Mouse (Mus musculus) cerebellum, postnatal 4 days (tissue): Measurements from ENCODE around the gene Trpc4ap.
"Not testable (repeated sequence)": the region's sequence is repeated elsewhere in the genome, so short reads cannot be mapped to it uniquely, and the experiment has no call there.

Experiments used
- DNase-seq, 2 experiments: peaks; one replicate each; pipeline ENCODE4 v3.0.0; 2022; ENCODE audit warnings: low spot score in 2 of 2, mixed read lengths in 1 of 2

Trpc4ap gene

DNA sequence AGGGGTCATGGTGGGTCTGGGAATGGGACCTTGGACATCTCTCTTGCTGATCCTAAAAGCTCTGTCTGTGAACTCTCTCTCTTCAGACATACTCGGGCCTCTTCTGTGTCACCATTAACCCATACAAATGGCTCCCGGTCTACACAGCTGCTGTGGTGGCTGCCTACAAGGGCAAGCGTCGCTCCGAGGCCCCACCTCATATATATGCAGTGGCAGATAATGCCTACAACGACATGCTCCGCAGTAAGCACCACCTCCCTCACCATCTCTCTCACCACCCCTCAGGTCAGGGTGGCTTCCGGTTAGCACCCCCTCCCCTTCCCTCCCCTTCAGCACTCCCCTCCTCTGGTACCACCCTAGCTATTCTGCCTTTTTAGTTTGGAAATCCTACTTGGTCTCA is 78.2 kb downstream of the Trpc4ap start:
- DNase-seq, result no peak

DNA sequence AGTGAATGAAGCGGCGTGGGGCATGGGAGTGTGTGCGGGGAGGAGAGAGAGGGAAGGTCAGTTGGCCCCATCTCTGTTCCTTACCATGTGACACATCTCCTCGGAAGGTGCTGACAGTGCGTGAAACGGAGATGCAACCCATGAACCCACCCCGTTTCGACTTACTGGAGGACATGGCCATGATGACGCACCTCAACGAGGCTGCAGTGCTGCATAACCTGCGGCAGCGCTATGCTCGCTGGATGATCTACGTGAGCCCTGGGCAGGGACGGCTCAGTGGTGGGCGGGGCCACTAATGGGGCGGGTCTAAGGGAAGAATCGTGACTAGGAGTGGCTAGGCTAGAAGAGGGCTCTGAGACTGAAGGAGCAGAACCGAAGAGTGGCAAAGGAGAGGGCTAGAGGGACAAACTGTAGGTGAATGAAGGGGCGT is 78.8 kb downstream of the Trpc4ap start:
- DNase-seq, result no peak

DNA sequence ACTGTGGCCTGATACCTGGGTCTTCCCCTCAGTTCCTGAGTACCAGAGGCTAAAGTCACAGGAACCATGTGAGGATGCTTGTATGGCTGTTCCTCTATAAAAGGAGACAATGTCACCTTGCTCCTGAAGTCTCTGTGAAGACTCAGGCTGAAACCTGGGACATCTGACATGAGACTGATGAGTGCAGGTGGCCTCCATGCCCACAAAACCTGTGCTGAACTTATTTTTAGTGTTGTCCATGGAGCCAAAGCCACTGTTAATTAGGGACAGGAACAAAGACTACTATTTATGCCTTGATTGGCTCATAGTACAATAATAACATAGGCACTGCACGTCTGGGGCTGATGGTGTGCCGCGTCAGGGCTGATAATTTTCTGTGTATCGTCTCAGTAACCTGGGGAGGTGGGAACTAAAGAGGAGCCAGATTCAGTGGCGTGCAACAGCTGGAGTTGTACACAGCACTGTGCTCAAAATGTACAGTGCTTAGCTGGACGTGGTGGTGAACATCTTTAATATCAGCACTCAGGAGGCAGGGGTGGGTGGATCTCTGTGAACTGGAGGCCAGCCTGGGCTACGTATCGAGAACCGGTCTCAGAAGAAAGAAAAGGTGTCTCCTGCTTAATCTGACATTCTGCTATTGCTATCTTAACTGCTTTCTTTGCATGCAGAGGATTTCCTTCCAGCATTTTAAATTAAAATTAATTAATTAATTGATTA is 80.2 kb downstream of the Trpc4ap start:
- DNase-seq, result no peak

DNA sequence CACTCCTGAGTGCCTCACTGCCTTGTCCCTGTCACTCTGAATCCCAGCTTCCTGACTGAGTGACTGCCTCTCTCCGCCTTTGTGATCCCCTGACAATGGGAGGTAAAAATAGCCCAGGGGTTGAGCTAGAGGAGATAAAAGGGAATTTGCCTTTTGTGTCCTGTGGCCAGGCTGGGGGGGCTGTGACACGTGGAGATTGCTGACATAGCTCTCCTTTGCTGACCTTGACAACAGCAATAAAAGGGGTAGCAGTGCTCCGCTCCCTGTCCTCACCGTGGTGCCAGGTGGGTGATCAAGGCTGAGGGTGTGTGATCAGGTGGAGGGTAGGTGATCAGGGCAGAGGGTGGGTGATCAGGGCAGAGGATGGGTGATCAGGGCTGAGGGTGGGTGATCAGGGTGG is 81.2 kb downstream of the Trpc4ap start, which contains the start of gene Myh7b:
TSS of gene Myh7b (plus strand) at position 235 of the 400 bp plus-strand sequence.
- no peak for DNase-seq

DNA sequence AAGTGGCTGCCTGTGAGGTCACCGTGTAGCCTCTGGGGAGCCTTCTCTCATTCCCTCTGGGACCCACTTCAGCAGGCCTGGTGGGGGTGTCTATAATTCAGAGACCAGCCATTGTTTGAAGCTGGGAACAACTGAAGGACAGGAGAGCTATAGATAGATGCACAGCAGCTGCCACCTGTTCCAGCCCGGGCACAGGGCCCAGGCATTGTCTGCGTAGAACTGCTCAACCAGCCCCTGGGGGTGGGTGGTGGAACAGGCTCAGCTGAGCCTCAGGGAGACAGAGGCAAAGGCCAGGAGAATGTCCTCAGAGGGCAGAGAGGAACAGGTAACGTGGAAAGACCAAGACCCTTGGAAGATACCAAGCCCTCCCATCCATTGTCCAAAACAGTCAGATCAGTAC is 85.8 kb downstream of the Trpc4ap start:
- DNase-seq, result no peak

DNA sequence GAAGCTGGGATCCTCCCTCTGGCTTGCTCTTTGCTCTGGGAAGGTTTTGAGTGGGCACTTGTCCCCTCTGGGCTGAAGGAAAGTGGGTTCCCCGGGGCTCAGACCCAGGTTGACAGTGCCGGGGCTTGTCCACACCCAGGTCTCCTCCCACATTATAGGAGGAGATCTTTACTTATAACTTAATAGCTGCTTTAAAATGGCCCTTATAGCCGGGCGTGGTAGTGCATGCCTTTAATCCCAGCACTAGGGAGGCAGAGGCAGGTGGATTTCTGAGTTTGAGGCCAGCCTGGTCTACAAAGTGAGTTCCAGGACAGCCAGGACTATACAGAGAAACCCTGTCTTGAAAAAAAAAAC is 87.0 kb downstream of the Trpc4ap start:
- DNase-seq, result not testable (repeated sequence)

DNA sequence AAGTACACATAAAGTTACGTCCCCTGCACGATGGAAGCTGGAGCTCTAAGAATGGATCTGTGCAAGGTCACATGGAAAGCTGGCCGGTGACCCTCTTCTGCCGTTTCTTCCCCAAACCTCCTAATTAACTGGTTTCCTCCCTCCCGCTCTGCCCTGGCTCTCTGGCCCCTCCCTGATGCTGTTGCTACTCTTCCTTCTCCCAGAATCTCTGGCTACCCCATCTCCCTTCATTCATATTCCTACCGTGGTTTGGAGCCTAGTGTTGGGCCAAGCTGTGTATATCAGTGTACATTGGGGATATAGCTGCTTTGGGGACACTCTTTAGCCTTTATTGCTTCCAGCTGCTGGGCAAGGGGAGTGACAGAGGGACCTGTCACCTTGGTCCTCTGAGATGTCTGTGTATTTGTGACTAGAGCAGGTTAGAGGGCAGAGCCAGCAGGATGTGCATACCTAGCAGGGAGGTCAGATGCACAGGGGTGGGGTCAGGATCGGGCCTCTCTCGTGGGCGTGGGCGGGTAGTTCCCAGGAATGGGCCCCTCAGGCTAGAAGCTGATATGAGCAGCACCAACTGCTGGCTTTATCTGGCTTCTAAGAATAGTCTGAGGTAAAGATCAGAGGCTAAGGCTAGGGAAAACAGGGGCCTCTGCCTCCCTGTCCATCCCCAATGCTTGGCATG is 87.5 kb downstream of the Trpc4ap start:
- DNase-seq, result no peak

DNA sequence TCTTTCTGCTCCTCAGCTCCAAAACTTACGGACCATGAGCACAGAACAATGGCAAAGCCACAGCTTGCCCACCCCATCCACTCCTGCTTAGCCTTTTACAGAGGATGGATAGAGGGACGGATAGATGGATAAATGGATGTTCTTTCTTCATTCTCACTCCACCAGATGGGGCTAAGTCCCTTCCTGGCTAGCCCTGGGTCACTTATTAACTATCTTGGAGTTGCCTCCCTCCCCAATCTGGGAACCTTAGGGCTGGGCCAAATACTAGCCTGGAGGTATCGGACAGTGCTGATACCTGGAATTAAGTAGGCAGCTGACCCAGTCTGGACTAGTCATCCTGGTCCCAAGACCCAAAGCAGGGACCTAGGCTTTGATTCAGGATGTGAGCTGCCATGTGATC is 88.5 kb downstream of the Trpc4ap start:
- no peak for DNase-seq

DNA sequence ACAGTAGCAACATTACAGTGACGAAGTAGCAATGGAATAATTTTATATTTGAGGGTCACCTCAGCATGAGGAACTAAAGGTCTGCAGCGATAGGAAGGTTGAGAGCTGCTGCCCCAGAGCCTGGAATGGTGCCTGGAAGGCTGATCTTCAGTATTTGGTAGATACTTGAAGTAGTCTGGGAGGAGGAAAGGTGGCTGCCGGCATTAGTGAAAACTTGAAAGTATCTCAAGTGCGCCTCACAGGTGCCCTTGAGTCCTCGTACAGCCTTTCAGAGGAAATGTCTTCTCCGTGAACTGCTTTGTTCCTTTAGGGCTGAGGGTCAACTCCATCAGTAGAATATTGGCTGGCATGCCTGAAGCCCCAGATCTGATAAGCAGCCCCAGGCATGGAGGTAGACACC is 96.7 kb downstream of the Trpc4ap start:
- no peak for DNase-seq

DNA sequence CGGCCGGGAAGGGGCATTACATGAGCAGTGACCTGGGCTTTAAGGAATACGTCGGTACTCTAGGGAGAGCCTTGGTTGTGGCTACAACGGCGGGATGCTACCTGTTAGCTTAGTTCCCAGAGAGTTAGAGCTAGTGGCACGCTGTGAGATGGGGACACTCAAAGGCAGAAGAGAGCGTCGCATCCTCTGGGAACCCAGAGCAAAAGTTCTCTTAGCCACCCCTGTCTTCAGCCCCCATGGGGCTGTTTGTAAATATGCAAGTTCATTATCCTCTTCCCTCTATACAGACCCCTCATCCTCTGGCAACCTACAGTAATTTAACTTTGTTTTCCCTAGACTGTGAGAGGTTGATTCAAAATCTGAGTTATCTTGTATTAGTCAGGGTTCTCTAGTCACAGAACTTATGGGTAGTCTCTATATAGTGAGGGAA is 99.3 kb downstream of the Trpc4ap start:
- no peak for DNase-seq

DNA sequence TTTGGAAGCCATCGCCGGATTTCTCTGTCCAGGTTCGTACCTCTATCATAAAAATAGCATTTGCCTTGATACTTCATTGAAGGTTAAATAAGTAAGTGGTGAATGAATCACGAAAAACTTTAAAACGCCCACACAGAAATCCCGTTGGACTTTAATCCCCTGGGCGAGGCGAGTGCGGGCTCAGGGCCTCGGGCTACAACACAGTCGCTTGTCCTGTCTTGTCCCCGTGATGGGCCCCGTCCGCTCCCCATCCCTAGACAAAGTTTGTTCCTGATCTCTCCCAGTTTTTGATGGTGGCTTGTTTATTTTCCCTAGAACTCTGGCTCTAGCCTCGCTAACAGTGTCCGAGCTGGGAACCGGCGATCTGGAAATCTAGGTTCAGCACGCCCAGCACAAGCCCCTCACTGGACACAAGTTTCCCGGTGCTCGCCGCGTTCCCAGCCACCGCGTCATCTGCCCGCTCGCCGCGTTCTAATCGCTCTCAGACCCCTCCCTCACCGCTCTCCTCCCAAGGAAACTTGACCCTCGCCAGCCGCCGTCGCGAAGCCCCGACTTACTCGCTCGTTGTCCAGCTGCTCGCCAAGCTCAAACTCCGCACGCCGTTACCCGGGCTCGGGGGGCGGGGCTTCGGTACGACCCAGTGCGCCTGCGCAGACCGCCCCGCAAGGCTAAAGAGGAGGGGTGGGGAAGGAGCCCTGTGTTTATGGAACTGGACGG is 99.9 kb downstream of the Trpc4ap start, which contains the start of gene Gss:
TSS of gene Gss (minus strand) at position 674 of the 717 bp plus-strand sequence.
- DNase-seq, result peak; percentile 100

DNA sequence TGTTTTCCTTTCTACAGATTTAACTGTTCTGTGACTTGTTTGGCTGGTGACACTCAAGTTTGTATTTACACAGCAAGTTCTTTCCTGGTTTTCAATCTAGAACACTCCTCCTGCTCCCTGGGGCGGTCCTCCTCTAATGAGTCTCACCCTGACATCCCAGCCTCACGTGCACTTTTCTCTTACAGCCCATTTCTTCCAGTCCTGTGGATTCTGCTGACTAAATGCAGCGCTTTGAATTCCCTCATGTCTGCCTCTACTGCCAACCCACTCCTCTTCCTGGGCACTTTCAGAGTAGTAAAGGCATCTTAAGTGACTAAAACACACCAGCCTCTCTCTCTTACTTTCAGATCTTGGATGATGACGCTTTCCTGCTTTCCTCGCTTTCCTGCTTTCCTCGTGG is 100.5 kb downstream of the Trpc4ap start:
- no peak for DNase-seq

DNA sequence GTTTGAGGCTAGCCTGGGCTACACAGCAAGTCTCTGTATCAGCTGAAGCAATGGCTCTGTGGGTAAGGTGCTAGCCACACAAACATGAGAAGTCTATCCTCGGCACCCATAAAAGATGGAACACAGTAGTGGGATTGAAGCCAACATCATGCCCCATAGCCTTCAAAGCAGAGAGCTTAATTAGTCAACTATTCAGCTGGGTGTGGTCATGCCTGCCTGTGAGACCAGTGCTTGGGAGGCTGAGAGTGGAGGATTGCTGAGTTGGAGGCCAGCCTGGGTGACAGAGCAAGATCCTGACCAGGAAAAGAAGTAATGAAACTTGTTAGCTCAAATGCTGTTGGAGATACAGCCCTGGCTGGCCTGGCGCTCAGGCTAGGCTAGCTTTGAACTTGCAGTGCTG is 101.3 kb downstream of the Trpc4ap start:
- no peak for DNase-seq

DNA sequence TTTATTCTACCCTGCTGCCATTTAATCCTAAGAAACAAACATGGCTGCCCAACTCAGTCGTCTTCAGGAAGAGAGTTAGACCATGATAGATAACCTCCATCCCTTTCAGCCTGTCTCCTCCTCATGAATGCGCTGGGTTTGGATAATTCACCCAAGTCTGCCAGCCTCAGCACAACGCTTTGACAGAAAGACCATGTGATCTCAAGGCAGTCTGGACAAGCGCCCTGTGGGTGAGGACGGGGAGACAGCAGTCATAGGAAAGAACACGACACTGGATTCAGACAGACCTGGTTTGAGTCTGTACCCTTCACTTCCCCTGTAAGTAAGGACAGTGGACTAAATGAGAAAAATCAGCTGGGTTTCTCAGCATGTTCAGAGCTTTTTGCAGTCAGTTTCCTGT is 102.7 kb downstream of the Trpc4ap start:
- no peak for DNase-seq

DNA sequence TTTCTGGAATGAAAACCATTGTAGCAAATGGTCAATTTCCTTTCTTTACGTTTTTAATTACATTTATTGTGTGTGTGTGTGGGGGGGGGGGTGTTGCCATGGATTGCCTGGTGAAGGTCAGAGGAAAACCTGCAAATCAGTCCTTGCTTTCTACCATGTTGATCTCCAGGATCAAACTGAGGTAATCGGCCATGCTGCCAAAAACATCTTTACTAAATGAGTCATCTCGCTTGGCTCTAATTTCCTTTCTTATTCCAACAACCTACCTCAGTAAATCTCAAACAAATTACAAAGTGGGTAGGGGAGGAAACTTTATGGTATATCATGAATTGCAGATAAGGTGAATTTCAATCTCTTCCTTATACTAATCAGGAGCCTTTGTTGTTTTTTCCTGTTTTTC is 104.0 kb downstream of the Trpc4ap start:
- DNase-seq, result no peak

DNA sequence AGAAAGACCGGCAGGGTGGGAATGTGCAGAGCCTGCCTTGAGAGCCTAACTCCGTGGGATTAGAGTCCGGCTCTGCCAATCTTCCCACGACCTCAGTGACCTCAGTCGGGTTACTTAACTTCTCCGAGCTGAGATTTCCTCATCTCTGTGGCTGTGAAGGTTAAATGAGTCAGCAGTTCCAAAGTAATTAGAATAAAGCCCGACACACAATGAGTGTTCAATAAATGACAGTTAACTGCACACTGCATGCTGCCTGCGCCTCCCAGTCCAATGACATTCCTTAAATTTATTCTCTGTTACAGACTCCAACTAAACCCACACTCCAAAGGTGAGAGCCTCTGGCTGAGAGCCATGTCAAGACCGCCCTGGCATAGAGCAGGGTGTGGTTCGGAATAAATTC is 106.7 kb downstream of the Trpc4ap start:
- DNase-seq, result no peak

DNA sequence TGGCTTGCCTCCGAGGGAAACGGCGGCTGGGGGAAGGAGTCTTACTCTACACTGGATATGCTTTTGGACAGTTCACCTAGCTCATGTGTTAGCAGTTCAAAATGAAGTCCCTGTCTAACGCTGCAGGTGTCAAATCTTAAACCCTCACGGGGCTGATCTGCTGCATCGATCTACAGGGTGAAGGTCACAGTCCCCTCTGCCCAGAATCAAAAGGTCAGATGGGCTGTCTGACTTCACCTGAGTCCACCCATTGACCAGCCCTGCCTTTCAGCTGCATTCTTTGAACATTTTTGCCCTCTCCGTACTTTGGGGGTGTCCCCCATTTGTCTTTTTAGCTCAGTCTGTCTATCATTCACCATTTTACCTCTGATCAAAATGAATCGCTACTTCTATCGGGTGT is 107.1 kb downstream of the Trpc4ap start:
- DNase-seq, result no peak
